Mouse (Mus musculus): ENCODE data around the gene Erich6b. TPM values are rescaled to one million over a fixed set of nuclear protein-coding genes. Genes with fewer than 3 reads are reported as not detected.

The Erich6b gene
- total RNA-seq, 1 experiment: not detected

GRCm38 (mm10) chr14:75676316-75676715 is 34.3 kb downstream of the Erich6b start:
- TF ChIP-seq CHD2 (IDR thresholded peaks at IDR 0.05; ENCODE audit: low read depth, low read length): no peak
- TF ChIP-seq ZC3H11A (IDR thresholded peaks at IDR 0.05; ENCODE audit: borderline replicate concordance, low read depth, low read length): no peak
- TF ChIP-seq HCFC1 (IDR thresholded peaks at IDR 0.05; ENCODE audit: borderline replicate concordance, insufficient read depth, low read length): no peak
- TF ChIP-seq ZNF384 (IDR thresholded peaks at IDR 0.05; ENCODE audit: low read depth, low read length): no peak
- no peak for TF ChIP-seq MAFK (IDR thresholded peaks at IDR 0.05; ENCODE audit: insufficient read depth, low read depth, low read length)
- in situ Hi-C loops (cut with MboI; ENCODE audit: low sequenced_read_pairs in 2 of 2, unreplicated experiment in 2 of 2): no loop called here
- no peak overlapping the region for H3K27ac ChIP-seq (ENCODE audit: insufficient read depth, low read depth, low read length, poor library complexity, severe bottlenecking)
- no peaks in the 10 kb centered on the region for H3K36me3 ChIP-seq (ENCODE audit: control insufficient read depth, insufficient read depth, low read length, poor library complexity, severe bottlenecking)
- DNase-seq (ENCODE audit: low read depth, low spot score): no peak
- H3K4me1 ChIP-seq (ENCODE audit: control insufficient read depth in 2 of 2, insufficient read depth in 2 of 2, low read length in 2 of 2, poor library complexity in 1 of 2): no peaks in the 10 kb centered on the region
- H3K9me3 ChIP-seq (ENCODE audit: control insufficient read depth, insufficient read depth, low read depth, low read length): no peaks in the 10 kb centered on the region
- H3K9ac ChIP-seq (ENCODE audit: insufficient read depth, low read depth, low read length, poor library complexity, severe bottlenecking): no peak overlapping the region
- no peak overlapping the region for H3K4me3 ChIP-seq (ENCODE audit: insufficient read depth in 1 of 2, low read depth in 1 of 2, low read length in 2 of 2, poor library complexity in 1 of 2, severe bottlenecking in 1 of 2)

DNA sequence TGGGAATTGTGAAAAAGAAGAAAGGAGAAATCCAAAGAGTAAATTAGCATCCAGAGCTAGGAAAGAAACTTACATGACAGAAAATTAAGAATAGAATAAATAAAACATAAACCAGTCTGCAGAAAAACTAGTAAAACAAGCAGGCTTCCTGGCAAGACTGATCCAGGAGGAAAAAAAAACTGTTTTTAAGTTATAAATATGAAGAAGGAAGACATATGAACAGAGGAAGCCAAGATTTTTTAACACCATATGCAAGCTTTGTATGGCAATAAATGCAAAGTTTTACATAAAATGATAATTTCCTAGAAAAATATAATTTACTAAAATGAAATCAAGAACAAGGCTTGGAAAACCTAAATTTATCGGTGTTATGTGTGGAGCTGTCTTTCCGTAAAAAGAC is 48.4 kb downstream of the Erich6b start:
- Histone ChIP-seq H3K9ac (ENCODE audit: insufficient read depth, low read depth, low read length, poor library complexity, severe bottlenecking) (no peak overlapping the region), H3K27ac (ENCODE audit: insufficient read depth, low read depth, low read length, poor library complexity, severe bottlenecking) (no peak overlapping the region), H3K4me1 (ENCODE audit: control insufficient read depth in 2 of 2, insufficient read depth in 2 of 2, low read length in 2 of 2, poor library complexity in 1 of 2) (no peaks in the 10 kb centered on the region), H3K36me3 (ENCODE audit: control insufficient read depth, insufficient read depth, low read length, poor library complexity, severe bottlenecking) (no peaks in the 10 kb centered on the region), H3K9me3 (ENCODE audit: control insufficient read depth, insufficient read depth, low read depth, low read length) (no peaks in the 10 kb centered on the region), H3K4me3 (ENCODE audit: insufficient read depth in 1 of 2, low read depth in 1 of 2, low read length in 2 of 2, poor library complexity in 1 of 2, severe bottlenecking in 1 of 2) (no peak overlapping the region)
- TF ChIP-seq ZNF384 (IDR thresholded peaks at IDR 0.05; ENCODE audit: low read depth, low read length): no peak
- no peak for TF ChIP-seq HCFC1 (IDR thresholded peaks at IDR 0.05; ENCODE audit: borderline replicate concordance, insufficient read depth, low read length)
- TF ChIP-seq MAFK (IDR thresholded peaks at IDR 0.05; ENCODE audit: insufficient read depth, low read depth, low read length): no peak
- no peak for TF ChIP-seq CHD2 (IDR thresholded peaks at IDR 0.05; ENCODE audit: low read depth, low read length)
- TF ChIP-seq ZC3H11A (IDR thresholded peaks at IDR 0.05; ENCODE audit: borderline replicate concordance, low read depth, low read length): no peak
- in situ Hi-C loops (cut with MboI; ENCODE audit: low sequenced_read_pairs in 2 of 2, unreplicated experiment in 2 of 2): no loop called here
- no peak for DNase-seq (ENCODE audit: low read depth, low spot score)

DNA sequence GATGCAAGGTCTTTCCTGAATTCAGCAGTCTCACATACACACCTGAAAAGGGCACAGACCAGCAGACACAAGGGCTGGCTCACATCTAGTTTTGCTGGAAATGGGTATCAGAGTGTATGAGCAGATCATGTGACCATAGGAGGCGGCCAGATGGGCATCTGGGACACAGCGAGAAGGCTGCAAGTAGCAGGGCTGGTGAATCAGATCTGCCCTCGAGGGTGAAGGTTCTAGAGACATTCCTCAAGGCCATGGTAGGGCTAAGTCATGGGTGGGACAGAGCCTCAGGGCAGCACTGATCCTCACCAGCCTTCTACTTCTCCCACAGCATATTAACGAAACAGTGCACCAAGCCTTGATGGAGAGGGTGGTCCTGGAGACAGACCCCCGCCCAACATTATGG is 54.0 kb downstream of the Erich6b start:
- Histone ChIP-seq H3K9ac (ENCODE audit: insufficient read depth, low read depth, low read length, poor library complexity, severe bottlenecking) (no peak overlapping the region), H3K36me3 (ENCODE audit: control insufficient read depth, insufficient read depth, low read length, poor library complexity, severe bottlenecking) (no peaks in the 10 kb centered on the region), H3K9me3 (ENCODE audit: control insufficient read depth, insufficient read depth, low read depth, low read length) (no peaks in the 10 kb centered on the region), H3K4me1 (ENCODE audit: control insufficient read depth in 2 of 2, insufficient read depth in 2 of 2, low read length in 2 of 2, poor library complexity in 1 of 2) (no peaks in the 10 kb centered on the region), H3K4me3 (ENCODE audit: insufficient read depth in 1 of 2, low read depth in 1 of 2, low read length in 2 of 2, poor library complexity in 1 of 2, severe bottlenecking in 1 of 2) (no peak overlapping the region), H3K27ac (ENCODE audit: insufficient read depth, low read depth, low read length, poor library complexity, severe bottlenecking) (no peak overlapping the region)
- in situ Hi-C loops (cut with MboI; ENCODE audit: low sequenced_read_pairs in 2 of 2, unreplicated experiment in 2 of 2): no loop called here
- no peak for DNase-seq (ENCODE audit: low read depth, low spot score)
- no peak for TF ChIP-seq CHD2 (IDR thresholded peaks at IDR 0.05; ENCODE audit: low read depth, low read length)
- no peak for TF ChIP-seq ZNF384 (IDR thresholded peaks at IDR 0.05; ENCODE audit: low read depth, low read length)
- TF ChIP-seq ZC3H11A (IDR thresholded peaks at IDR 0.05; ENCODE audit: borderline replicate concordance, low read depth, low read length): no peak
- no peak for TF ChIP-seq HCFC1 (IDR thresholded peaks at IDR 0.05; ENCODE audit: borderline replicate concordance, insufficient read depth, low read length)
- TF ChIP-seq MAFK (IDR thresholded peaks at IDR 0.05; ENCODE audit: insufficient read depth, low read depth, low read length): no peak

- Histone ChIP-seq H3K9me3 (ENCODE audit: control insufficient read depth, insufficient read depth, low read depth, low read length) (no peaks in the 10 kb centered on the region), H3K27ac (ENCODE audit: insufficient read depth, low read depth, low read length, poor library complexity, severe bottlenecking) (no peak overlapping the region), H3K9ac (ENCODE audit: insufficient read depth, low read depth, low read length, poor library complexity, severe bottlenecking) (no peak overlapping the region), H3K4me3 (ENCODE audit: insufficient read depth in 1 of 2, low read depth in 1 of 2, low read length in 2 of 2, poor library complexity in 1 of 2, severe bottlenecking in 1 of 2) (no peak overlapping the region), H3K36me3 (ENCODE audit: control insufficient read depth, insufficient read depth, low read length, poor library complexity, severe bottlenecking) (peaks cover 5% of the 10 kb centered on the region), H3K4me1 (ENCODE audit: control insufficient read depth in 2 of 2, insufficient read depth in 2 of 2, low read length in 2 of 2, poor library complexity in 1 of 2) (no peaks in the 10 kb centered on the region; a peak in 1 of 4 replicates)
- DNase-seq (ENCODE audit: low read depth, low spot score): no peak
- in situ Hi-C loops (cut with MboI; ENCODE audit: low sequenced_read_pairs in 2 of 2, unreplicated experiment in 2 of 2): no loop called here
- no peak for TF ChIP-seq ZNF384 (IDR thresholded peaks at IDR 0.05; ENCODE audit: low read depth, low read length)
- no peak for TF ChIP-seq CHD2 (IDR thresholded peaks at IDR 0.05; ENCODE audit: low read depth, low read length)
- TF ChIP-seq HCFC1 (IDR thresholded peaks at IDR 0.05; ENCODE audit: borderline replicate concordance, insufficient read depth, low read length): no peak
- no peak for TF ChIP-seq MAFK (IDR thresholded peaks at IDR 0.05; ENCODE audit: insufficient read depth, low read depth, low read length)
- TF ChIP-seq ZC3H11A (IDR thresholded peaks at IDR 0.05; ENCODE audit: borderline replicate concordance, low read depth, low read length): no peak
These were observed 55.9 kb downstream of the Erich6b start for GRCm38 (mm10) chr14:75697928-75698327.

DNA sequence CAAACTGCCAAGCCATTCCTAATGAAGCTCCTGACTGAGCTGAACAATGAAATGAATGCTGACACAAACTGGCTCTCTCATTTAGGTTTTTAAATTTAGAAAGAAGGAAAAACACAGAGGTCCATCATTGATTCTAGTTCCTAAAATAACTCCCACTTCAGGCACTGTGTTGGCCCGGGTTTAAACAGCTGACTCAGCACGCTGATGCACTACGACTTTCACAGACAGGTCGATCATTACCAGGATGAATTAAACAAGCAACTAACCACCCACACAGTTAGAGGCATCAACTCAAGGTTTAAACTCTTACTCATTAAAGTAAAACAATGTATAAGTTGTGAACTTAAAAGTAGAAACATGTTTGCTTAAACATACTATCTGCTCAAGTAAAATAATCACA is 64.6 kb downstream of the Erich6b start:
- no peak for DNase-seq (ENCODE audit: low read depth, low spot score)
- Histone ChIP-seq H3K4me1 (ENCODE audit: control insufficient read depth in 2 of 2, insufficient read depth in 2 of 2, low read length in 2 of 2, poor library complexity in 1 of 2) (no peaks in the 10 kb centered on the region; a peak in 1 of 4 replicates), H3K36me3 (ENCODE audit: control insufficient read depth, insufficient read depth, low read length, poor library complexity, severe bottlenecking) (peaks cover 11% of the 10 kb centered on the region), H3K27ac (ENCODE audit: insufficient read depth, low read depth, low read length, poor library complexity, severe bottlenecking) (no peak overlapping the region), H3K4me3 (ENCODE audit: insufficient read depth in 1 of 2, low read depth in 1 of 2, low read length in 2 of 2, poor library complexity in 1 of 2, severe bottlenecking in 1 of 2) (no peak overlapping the region), H3K9me3 (ENCODE audit: control insufficient read depth, insufficient read depth, low read depth, low read length) (no peaks in the 10 kb centered on the region), H3K9ac (ENCODE audit: insufficient read depth, low read depth, low read length, poor library complexity, severe bottlenecking) (no peak overlapping the region)
- in situ Hi-C loops (cut with MboI; ENCODE audit: low sequenced_read_pairs in 2 of 2, unreplicated experiment in 2 of 2): no loop called here
- no peak for TF ChIP-seq ZC3H11A (IDR thresholded peaks at IDR 0.05; ENCODE audit: borderline replicate concordance, low read depth, low read length)
- peak; percentile 90 for TF ChIP-seq MAFK (IDR thresholded peaks at IDR 0.05; ENCODE audit: insufficient read depth, low read depth, low read length)

Data from ES-E14 (cell line).